Mouse (Mus musculus) small intestine, adult 2 months (tissue): ENCODE results near the gene Gm20458.

Source experiments
- CTCF ChIP-seq: fragments of 200-500 bp; IDR thresholded peaks from 2 replicates; pipeline ENCODE4 v1.5.1; 2012; ENCODE audit warnings: low read depth, mild to moderate bottlenecking, control low read depth, inconsistent platforms, low read length, moderate library complexity, mixed read lengths; ENCODE audit not compliant: insufficient replicate concordance, insufficient read length; ENCODE audit errors: extremely low read depth
- POLR2A ChIP-seq: fragments of 200-500 bp; IDR thresholded peaks from 2 replicates; pipeline ENCODE4 v1.6.1; 2012; ENCODE audit warnings: low read depth, mild to moderate bottlenecking, control low read depth, inconsistent platforms, low read length, moderate library complexity

GRCm38 (mm10) chr2:164496847-164497690 lies 36.3 kb downstream of the Gm20458 start, which contains the start of gene Pigt:
- no peak for TF ChIP-seq CTCF
- TF ChIP-seq POLR2A = peak; percentile 80
